Comparison of ENCODE assay signal across 25 mouse cellular contexts in genomic region chr1:98099441-98099840, GRCm38 (mm10).
"Had no signal": no experiment of that assay in that cellular context is flagged by ENCODE, and none has a peak within 500 bp of the region (broad histone marks: within the 10 kb centered on the region; RNA-seq: fewer than 3 reads in every experiment).

No protein-coding gene starts in this region.

- H3K27me3 ChIP-seq: limb, embryonic 13.5 days; lung, embryonic 15.5 days; midbrain, embryonic 12.5 days; neural tube, embryonic 12.5 days; neural tube, embryonic 15.5 days had no signal

- H3K27ac ChIP-seq: kidney, postnatal 0 days; layer of hippocampus, adult 2 months; limb, embryonic 10.5 days; limb, embryonic 13.5 days; liver, embryonic 12.5 days; liver, embryonic 15.5 days; lung, embryonic 15.5 days; neural tube, embryonic 12.5 days; neural tube, embryonic 15.5 days; stomach, postnatal 0 days had no signal

- ATAC-seq: intestine, postnatal 0 days; liver, embryonic 12.5 days had no signal

- H3K4me2 ChIP-seq: limb, embryonic 13.5 days; liver, embryonic 12.5 days; liver, embryonic 15.5 days; lung, embryonic 15.5 days; midbrain, embryonic 12.5 days; neural tube, embryonic 12.5 days; neural tube, embryonic 15.5 days had no signal

- H3K4me3 ChIP-seq: layer of hippocampus, adult 2 months; limb, embryonic 10.5 days; limb, embryonic 13.5 days; liver, embryonic 12.5 days; liver, embryonic 15.5 days; lung, embryonic 15.5 days; megakaryocyte, embryonic 14.5 days; midbrain, embryonic 12.5 days; neural tube, embryonic 12.5 days; neural tube, embryonic 15.5 days had no signal

- H3K36me3 ChIP-seq: limb, embryonic 10.5 days; limb, embryonic 13.5 days; liver, embryonic 12.5 days; liver, embryonic 15.5 days; lung, embryonic 15.5 days; midbrain, embryonic 12.5 days; neural tube, embryonic 12.5 days; neural tube, embryonic 15.5 days had no signal

- H3K9ac ChIP-seq: limb, embryonic 13.5 days; liver, embryonic 12.5 days; liver, embryonic 15.5 days; lung, embryonic 15.5 days; midbrain, embryonic 12.5 days; neural tube, embryonic 12.5 days; neural tube, embryonic 15.5 days had no signal

- H3K9me3 ChIP-seq: limb, embryonic 10.5 days; limb, embryonic 13.5 days; liver, embryonic 12.5 days; liver, embryonic 15.5 days; lung, embryonic 15.5 days; midbrain, embryonic 12.5 days; neural tube, embryonic 12.5 days; neural tube, embryonic 15.5 days had no signal

- DNase-seq: kidney, adult 2 months; kidney, postnatal 25 days; layer of hippocampus, adult 9-11 months; liver; lung, adult 18-20 months; lung, postnatal 10 days; lung, postnatal 36 days; right cerebral cortex, adult 18-20 months; right cerebral cortex, postnatal 14 days; right cerebral cortex, postnatal 4 days; thymus, adult 2 months; thymus, postnatal 25 days had no signal
